Mouse (Mus musculus) spleen, embryonic (tissue): ENCODE measurements at regions not wholly inside any gene's neighbourhood (a gene's known extent, or its start where the extent isn't known, plus 50 kb on each side); places are given as distances from the start of the nearest gene placed in this dataset.

ENCODE experiments used
- CTCF ChIA-PET: fragments of 350-600 bp; sonication (Branson Sonifier 250); formaldehyde crosslinking; loops from one replicate; lab custom pipeline; 2022; lab: Charles Lee

DNA sequence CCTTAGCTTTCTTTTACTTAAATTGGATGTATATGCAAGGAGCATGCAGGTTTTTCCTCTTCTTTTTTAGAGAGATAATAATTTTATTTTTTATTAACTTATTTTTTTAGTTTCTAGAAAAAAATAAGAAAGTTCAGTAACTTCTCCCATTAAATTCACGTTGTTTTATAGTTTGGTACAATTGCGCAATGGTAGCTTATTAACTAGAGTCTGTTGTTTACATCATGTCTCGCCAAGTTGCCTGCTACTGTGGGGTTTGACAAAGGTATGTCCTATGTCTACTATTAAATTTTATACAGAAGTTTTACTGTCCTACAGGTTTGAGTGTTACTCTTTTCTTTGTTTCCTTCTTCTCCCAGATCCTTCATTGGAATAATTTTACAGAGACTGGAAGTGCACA is 313.6 kb downstream of the Klf5 start:
- CTCF ChIA-PET: no interaction called here

DNA sequence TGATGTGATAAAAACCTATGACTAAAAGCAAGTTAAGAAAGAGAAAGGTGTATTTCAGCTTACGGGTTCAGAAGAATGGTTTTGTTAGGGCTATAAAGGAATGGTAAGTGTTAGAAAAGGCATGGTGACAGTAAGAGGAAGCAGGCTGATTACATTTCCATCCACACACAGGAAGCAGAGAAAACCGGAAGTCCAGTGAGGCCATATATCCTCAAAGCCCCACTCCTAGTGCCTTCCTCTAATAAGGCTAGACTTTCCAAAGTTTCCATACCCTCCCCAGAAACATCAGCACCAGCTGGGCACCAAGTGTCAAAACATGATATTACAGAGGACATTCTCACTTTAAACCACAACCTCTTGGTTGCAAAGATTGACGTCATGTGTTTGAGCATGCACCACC is 316.3 kb downstream of the Klf5 start:
- CTCF ChIA-PET: no interaction called here

DNA sequence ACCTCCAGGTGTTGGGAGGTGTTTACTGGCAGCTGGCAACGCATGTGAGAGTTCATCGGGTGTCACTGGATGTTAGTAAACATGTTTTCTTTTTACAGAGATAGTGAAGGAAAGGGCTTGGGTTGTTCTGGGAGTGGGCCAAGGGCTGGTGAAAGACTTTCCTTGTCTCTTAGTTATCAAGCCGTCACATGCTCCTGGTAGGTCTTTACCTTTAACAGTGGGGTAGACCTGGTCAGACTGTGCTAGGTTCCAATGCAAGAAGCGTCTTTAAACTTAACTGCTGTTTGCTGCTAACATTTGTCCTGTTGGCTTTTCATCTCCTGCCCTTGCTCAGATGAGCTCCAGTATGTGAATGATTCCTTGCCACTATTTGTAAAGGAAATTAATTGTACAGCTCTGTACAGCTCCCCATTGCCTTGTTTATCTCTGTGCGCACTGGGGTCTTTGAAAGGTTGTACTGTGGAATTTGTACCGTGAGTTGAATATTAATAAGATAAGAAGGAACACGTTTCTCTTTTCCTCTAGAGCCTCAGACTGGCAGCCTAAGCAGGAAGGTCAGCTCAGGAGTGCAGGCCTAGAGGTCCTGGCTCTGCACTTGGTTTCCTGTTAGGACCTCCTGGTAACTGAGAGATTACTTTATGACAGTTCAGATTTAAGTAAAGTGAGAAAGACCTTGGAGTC is 318.3 kb downstream of the Klf5 start:
- CTCF ChIA-PET: no interaction called here

DNA sequence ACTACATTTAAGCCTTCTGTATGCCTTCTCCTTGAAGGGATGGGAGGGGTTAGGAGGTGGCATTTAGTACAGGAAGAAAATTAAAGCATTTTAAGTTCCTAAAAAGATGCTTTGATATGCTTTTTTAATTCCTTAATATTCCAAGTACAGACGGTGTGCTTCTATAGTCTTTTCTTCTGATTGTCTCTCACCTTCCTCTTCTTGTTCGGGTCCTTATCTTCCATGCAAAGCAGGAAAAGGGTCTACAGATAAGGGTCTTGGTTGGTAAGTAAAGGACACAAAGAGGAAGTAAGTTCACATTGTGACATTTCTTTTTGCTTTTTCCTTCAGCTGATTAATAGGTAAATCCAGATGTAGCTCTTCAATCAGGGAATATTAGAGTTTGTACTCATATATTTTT is 318.9 kb downstream of the Klf5 start:
- CTCF ChIA-PET: no interaction called here

DNA sequence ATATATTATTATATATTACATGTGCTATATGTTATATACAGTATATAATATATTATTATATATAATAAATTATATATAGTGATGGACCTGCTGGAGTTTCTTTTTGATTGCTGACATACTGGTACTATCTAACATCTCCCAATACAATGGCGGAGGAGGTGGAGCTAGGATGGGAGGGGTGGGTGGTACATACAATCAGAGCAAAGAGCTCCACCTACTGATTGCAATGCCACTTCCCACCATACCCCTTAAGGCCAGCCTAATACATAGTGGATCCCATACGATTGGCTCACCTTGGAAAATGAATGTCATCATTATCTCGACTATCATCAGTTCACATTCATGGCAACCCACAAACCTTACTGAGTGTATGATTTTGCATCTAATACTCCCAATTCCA is 323.0 kb downstream of the Klf5 start:
- CTCF ChIA-PET: interaction anchor here (0.5 kb wide), 1 partner anchor 167 kb away, joined by 3 read pairs; no protein-coding TSS in a partner anchor

DNA sequence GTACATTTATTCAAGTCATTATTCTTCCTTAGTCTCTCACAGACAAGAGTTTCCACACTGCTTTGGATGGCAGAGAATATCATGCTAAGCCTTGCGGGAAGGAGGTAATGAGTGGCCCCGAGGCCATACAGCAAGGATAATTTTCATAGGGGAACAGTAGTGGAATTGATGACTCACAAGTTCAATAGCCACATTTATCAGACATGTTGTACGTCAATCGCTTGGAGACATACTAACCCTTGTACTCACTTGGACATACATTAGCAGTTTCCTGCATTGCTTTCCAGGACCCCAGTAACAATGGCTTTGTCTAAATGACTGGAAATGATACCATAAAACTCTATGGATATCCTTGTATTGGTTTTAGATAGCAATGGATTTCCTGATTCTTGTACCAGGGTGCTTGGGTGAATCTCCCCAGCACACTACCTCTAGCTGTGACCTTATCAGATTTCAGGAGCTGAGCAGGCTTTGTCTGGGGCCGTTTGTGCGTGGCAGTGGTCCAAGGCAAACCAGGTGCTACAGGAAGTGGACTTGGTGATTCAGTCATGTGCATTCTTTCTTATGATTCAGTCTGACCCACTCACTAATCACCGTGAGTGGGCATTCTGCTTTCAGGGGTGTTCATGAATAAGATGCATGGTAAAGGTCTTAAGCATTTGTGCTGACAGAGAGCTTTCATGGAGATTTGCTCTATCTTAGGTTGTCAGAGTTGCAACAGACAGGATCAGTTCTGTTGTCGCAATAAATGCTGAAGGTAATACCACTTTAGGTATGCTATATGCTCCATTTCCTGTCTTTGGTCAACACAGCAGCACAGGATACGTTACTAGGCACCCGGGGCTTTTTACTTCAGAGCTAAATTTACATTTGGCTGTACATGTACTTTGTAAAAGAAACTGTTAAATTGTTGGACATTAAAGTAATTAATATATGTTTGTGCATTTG is 326.2 kb downstream of the Klf5 start:
- CTCF ChIA-PET: no interaction called here

DNA sequence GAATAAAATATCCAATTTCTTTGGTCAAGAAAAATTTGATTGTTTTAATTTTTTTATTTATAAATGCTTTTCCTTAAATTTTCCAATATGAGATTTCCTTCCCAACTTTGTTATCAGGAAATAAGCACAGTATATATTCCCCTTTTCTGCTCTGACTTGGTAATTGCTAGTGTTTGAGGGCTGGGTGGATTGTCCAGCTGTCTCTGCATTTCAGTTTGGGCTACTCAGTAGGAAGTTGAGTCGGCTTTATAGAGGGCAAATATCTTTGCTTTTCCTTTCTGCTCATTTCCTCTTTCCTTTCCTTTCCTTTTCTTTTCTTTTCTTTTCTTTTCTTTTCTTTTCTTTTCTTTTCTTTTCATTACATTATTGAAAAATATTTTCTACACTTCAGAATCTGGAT is 329.1 kb downstream of the Klf5 start:
- CTCF ChIA-PET: no interaction called here

DNA sequence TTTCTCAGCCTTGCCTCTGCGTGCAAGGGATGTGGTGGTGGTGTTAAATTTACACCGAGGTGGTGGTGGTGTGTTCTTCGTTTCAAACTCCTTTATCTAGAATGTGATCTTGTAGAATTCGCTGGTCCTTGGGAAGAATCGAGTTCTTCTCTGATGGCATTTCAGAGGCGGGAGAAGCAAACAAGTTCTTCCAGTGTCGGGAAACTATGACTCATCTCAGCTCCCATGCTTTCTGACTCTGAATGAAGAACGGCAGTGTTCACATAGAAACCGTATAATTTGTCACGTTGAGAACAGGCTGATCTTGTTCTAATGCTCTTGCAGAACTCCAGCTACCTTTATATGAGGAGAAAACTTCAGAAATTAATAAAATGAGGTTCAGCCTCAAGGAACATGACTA is 332.6 kb downstream of the Klf5 start:
- CTCF ChIA-PET: no interaction called here

DNA sequence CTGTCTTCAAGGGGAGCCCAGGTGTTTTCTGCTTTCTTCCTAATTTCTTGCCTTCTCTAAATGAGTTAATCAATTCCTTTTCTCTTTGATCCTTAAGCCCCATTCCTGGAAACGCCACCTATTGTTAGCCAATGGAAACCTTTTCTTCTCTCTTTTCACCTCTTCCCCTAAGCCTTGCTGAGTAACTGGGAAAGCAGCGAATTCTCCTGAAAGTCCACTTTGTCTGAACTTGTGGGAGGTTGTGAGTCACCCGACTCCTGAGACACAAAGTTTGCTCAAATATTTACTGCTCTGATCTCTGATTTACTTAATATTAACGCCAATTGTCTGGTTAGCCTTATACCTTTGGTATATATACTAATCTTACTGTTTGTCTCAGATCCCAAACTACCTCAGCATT is 334.0 kb downstream of the Klf5 start:
- CTCF ChIA-PET: no interaction called here

DNA sequence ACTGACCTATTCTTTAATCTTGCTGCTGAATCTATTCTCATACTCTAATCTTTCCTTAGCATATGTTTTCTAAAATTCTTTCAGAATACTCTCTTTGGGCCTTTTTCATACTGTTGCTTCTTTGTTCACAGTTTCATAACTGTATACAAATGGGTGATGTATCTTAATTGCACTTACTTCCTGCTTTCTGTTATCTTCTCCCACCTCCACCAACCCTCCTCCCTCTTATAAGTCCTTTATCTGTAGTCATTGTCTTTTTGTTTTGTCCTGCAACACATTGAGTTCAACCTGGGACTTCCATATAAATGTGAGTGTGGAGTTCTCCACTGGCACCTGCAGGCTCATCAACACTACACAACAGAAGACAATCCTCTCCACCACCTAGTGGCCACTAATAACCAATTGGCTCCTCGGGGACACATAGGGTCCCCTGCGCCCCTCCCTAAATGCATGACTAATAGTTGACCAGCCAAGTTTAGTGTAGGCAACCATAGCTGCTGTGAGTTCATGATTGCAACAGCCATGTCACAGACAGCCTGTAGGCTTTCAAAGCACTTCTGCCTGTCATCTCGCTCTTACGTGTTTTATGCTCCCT is 337.2 kb downstream of the Klf5 start:
- CTCF ChIA-PET: no interaction called here

DNA sequence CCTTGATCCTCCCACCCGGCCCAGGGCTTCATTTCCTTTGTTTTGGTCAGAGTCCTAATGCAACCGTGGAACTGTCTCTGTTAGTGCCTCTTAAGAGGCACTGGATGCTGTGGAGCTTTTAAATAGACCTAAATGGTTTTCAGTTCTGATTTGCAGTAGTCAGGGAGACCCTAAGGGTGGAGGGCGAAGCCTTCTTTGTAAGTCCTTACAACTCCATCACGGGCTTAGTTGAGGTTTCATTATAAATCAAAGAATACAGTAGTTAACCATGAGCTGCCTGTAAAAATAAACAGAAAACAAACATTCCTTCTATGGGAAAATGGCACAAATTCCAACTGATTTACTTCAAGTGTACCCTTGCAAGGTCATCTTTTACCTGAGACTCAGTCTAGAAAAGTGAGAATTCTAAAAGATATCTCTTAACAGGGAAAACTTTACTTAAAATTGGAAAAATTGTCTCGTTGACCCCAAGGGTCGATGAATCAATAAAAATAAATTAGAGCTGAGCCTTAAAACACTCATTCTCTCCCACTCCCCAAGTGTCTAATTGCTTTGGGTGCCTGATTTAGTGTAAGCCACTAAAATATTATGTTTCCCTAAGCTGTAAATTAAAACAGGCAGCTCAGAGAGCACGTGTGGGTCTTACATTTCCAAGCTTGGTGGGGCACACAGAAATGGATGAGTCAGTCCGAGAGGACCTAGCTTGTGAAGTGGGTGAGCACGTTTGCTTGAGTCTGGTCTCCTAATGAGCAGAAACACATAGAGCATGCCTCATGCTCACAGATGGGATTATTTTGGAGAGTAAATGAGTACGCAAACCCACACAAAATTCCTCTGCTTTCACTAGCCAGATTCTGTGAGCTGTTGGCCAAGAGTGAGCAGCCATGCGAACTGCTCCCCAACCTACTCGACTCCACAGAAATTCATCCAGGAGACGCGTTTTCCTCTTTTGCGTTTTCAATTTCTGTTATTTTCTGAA is 343.3 kb downstream of the Klf5 start:
- CTCF ChIA-PET: no interaction called here

DNA sequence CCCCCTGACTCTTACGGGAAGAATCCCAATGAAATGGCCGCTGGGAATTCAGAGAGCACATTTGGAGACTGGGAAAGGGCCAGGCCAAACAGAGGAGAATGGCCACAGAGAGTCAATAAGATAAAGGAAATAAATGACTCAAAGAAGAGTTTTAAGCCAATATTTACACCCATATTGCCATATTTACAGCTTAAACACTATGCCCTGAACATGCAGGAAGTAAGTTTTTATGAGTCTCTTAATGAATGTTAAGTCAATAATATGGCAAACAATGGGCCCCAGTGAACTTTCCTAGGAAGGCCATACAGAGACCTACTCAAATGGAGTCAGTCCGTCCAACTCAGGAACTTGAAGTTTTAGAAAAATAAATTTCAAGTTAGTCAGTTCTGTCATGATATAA is 347.8 kb downstream of the Klf5 start:
- CTCF ChIA-PET: no interaction called here

DNA sequence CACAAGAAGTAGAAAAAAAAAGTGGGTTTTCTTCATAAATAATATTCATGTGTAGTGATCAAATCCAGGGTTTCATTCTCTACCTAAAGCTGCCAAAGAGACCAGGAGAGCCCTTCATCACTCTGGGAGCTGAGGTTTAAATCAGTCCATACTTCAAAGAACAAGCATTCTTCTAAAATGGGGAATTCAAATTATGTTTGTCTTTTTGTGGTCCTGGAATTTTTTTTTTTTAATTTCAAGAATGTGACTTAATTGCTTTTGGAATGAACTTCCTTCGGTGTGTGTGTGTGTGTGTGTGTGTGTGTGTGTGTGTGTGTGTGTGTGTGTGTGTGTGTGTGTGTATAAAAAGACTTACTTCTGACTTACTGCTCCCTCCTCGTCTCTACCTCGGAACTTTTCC is 375.9 kb downstream of the Klf5 start:
- CTCF ChIA-PET: no interaction called here

DNA sequence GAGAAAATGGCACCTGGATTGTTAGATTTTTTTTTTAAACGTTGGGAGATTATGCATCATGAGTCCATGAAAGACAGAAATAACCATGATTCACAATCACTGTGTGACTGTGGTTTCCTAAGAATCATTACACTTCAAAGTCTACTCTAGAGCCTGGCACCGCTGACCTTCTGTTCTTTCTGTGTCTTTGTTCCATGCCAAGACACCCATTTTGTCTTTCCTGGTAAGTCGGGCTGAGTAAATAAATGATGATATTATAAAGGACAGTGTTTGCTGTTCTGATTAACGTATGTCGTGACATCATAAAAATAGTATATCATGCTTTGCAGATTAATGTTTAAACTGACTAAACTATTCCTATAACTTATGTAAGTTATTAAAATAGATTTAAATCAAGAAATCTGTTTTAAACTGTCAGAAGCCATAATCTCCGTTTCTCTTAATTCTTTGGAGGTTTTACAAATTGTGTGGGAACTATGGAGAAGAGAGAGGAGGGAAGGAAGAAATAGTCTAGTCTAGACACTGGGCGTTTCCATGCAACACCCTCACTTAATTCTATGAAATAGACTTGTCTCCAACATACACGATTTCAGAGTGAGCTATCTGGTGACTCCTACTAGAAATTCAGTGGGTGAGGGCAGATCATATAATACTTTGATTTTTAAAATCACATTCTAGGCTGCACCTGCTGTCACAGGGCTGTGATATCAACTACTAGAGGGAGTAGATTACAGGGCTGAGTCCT is 388.7 kb downstream of the Klf5 start:
- CTCF ChIA-PET: no interaction called here

DNA sequence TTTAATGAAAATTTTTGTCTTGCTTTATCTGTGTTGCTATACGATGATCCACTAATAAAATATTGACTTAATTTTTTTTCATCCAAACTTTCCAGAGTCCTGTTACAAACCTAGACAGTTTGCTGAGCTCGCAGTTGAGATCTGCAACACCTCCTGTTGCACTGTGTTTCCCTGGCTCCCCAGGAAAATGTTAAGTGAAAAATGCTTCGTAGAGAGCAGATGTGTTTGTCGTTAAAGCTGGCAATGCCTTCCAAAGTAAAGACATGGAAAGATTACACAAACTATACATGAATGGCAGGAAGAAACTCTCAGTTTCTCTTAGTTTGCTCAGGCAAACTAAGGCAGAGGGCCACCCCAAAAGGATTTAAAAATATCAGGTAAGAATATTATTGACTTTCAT is 389.9 kb downstream of the Klf5 start:
- CTCF ChIA-PET: no interaction called here

DNA sequence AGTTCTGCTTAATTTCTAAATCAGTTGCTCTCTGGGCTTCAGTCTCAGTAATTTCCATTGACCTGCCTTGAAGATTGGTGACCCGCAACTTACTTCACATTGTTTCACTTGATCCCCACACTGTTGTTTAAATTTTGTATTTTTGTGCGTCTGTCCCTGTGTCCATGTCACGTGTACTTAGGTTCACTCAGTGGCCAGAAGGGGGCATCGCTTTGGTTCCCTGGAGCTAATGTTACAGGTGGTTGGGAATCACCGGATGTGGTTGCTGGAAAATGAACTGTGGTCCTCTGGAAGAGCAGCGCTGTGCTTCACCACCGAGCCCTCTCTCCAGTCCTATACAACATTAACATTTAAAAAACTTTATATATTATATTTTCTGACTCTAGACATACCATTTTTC is 397.8 kb downstream of the Klf5 start:
- CTCF ChIA-PET: no interaction called here

DNA sequence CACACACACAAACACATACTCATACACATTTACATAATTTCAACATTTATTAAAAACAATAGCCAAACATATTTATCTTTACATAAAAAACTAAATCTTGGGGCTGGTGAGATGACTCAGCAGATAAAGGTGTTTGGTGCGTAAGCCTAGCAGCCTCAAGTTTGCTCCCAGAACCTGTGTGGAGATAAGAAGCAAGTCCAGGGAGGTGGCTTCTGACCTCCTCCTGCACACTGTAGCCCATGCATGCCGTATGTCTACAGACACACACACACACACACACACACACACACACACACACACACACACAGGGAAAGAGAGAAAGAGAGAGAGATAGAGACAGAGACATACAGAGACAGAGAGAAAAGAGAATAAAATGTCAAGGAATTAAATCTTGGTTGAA is 401.1 kb downstream of the Klf5 start:
- CTCF ChIA-PET: no interaction called here

DNA sequence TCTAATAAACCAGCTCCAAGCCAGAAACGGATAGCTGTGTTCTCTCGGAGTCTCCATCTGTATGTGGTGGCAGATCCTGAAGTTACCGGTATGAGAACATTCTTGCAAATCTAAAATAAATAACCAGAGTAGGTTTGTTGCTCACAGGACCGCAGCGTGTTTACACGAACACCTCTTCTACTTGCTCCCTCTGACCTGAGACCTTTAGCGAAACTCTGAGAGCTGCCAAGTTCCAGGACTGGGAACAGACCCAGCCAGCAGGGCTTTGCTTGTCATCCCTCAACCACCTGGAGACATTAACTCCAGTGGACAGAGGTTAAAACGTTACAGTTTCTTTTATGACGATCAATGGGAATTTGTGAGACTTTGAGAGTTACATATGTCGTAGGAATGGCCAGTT is 407.5 kb downstream of the Klf5 start:
- CTCF ChIA-PET: no interaction called here

DNA sequence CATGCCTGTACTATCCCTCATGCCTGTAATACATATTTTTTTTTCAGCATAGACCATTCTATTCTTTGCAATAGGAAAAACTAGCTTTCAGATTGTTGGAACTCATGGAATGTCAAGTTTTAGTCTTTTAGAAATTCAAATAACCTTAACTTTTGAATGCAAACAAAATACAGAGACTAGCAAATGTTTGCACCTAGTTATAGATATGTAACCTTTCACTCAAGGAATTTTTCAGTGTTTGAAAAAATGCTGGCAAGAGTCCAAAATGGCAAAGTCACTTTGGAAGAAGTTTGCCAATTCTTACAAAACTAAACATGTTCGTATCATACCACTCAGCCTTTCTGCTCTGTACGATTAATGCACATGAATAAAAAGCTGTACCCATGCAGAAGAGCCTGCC is 409.6 kb downstream of the Klf5 start:
- CTCF ChIA-PET: no interaction called here

DNA sequence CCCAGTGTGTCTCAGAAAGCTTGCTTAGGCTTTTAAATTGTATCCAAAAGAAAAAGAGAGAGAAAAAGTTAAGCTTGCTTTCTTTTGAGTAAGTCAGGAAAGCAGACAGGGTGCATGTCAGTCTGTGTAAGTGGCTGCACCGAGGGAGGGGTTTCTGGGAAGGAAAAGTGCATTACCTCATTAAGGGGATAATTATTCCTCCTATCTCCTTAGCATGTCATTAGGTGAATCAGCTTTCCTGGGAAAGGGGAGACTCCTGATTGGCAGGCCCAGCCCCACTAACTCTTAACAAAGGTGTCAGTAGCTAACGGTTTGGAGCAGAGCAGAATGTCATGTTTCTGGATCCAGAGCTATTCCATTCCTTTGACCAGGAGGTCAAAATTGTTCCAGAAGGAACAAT is 411.3 kb downstream of the Klf5 start:
- CTCF ChIA-PET: no interaction called here

DNA sequence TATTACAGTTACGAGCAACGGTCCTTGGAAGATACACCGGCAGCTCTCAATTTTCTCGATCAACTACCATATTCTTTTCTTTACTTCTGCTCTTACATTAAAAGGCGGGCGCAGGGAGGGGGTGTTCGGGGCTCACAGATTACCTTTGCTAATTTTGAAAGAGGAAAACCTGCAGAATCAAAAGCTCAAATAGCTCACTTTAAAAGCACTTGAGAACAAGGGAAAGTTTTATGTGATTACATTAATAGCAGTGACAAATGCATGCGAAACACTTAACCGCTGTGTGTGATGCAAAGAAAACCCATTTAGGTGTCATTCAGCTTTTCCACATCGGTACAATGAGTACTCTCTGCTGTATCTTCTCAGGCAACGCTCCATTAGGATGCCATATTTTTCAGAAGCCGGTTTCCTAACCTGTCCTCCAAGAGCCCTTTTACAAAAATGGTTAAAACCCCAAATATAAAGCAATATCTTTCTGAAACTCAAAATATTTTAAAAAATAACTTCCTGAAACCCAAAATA is 412.2 kb downstream of the Klf5 start:
- CTCF ChIA-PET: no interaction called here
